Mouse (Mus musculus) erythroblast, embryonic 14.5 days (primary cell): ENCODE results near the gene L1cam.

Source experiments
- GATA1 ChIP-seq: IDR thresholded peaks from 2 replicates; pipeline ENCODE4 v1.6.1; 2012; ENCODE audit warnings: low read length, inconsistent platforms, mixed read lengths
- TAL1 ChIP-seq: IDR thresholded peaks from 3 replicates; pipeline ENCODE4 v1.6.1; 2012; ENCODE audit warnings: low read length, inconsistent platforms, mixed read lengths

DNA sequence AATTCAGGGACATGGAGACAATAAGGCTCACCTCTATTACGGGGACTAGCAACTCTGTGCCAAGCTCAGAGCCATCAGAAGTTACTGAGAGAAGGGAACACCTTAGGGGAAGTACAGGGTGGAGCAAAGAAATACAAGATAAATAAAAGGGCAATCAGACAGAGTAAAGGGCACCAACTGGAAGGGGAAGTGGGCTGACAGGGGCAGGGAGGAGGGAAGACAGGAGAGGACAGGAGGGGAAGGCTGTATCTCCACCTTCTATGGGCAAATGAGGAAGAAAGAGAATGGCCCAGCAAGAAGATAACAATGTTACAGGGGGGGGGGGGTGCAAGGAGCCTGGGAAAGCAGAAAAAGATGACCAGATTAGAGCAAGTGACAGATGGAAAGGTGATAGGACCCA, 18.9 kb downstream of the L1cam start:
- TF ChIP-seq TAL1, result no peak
- TF ChIP-seq GATA1, result no peak
